Mouse (Mus musculus) small intestine, adult 2 months (tissue): ENCODE data around the gene Gm20388. TPM values are rescaled to one million over a fixed set of nuclear protein-coding genes. Genes with fewer than 3 reads are reported as not detected.

Experiments
- H3K27ac ChIP-seq: fragments of 200-500 bp; 2 replicates; pipeline ENCODE4 v1.5.1; 2012; ENCODE audit warnings: low read depth, low read length, control low read depth, inconsistent platforms; ENCODE audit not compliant: insufficient read depth
- H3K27me3 ChIP-seq: fragments of 200-500 bp; 2 replicates; pipeline ENCODE4 v1.6.1; 2012; ENCODE audit warnings: mild to moderate bottlenecking, moderate library complexity, low read length, inconsistent platforms; ENCODE audit not compliant: control insufficient read depth, insufficient read depth
- H3K36me3 ChIP-seq: fragments of 200-500 bp; 2 replicates; pipeline ENCODE4 v1.6.1; 2012; ENCODE audit warnings: mild to moderate bottlenecking, low read length, control low read depth, inconsistent platforms; ENCODE audit not compliant: control insufficient read depth, insufficient read depth
- H3K4me1 ChIP-seq: fragments of 200-500 bp; 2 replicates; pipeline ENCODE4 v1.6.1; 2012; ENCODE audit warnings: low read length, inconsistent platforms, mixed read lengths; ENCODE audit not compliant: control insufficient read depth, insufficient read depth, insufficient read length
- H3K4me3 ChIP-seq: fragments of 200-500 bp; 2 replicates; pipeline ENCODE4 v1.5.1; 2012; ENCODE audit warnings: low read depth, mild to moderate bottlenecking, control low read depth, inconsistent platforms, low read length, moderate library complexity
- CTCF ChIP-seq: fragments of 200-500 bp; IDR thresholded peaks from 2 replicates; pipeline ENCODE4 v1.5.1; 2012; ENCODE audit warnings: low read depth, mild to moderate bottlenecking, control low read depth, inconsistent platforms, low read length, moderate library complexity, mixed read lengths; ENCODE audit not compliant: insufficient replicate concordance, insufficient read length; ENCODE audit errors: extremely low read depth
- POLR2A ChIP-seq: fragments of 200-500 bp; IDR thresholded peaks from 2 replicates; pipeline ENCODE4 v1.6.1; 2012; ENCODE audit warnings: low read depth, mild to moderate bottlenecking, control low read depth, inconsistent platforms, low read length, moderate library complexity
- WGBS: fragments of 180-500 bp; shearing (Covaris S2); methylation state at CpG from one replicate; pipeline ENCODE4 v1.1.7; 2018; 5-methylcytosine and 5-hydroxymethylcytosine counted together
- polyA plus RNA-seq: library from polyadenylated mRNA; depleted of rRNA; stranded (reverse); fragments of >200 nt; gene quantifications from 2 replicates; pipeline ENCODE4 v1.2.3, GENCODE M21; 2012

Gm20388 gene
- polyA plus RNA-seq, 1 experiment = 37.3 TPM

DNA sequence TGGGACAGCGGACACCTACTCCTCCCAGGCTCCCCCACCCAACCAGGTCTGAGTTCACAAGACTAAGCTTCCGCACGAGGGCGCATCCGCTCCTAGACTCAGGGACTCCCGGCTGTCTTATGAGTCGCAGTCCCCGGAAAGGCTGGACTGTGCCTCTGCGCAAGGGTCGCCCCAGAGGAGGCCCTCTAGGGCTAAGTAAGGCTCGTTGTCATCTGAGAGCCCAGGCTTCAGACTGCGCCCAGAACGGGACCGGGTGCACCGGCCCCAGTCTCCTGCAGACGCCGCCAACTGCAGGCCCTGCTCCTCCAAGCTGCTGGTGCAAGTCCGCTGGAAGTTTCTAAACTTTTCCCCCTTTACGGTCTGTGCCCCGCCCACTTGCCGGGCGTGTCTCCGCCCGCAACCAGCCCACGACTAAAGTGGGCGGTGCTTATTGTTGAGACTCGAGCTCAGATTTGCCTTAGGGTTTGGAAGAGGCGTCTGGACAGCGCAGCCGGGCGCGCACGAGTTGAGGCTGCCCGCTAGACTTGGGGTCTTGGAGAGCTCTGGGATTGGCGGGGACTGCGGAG lies 1214.8 kb downstream of the Gm20388 start:
- Histone ChIP-seq H3K4me1 (peaks cover 3% of the 10 kb centered on the region), H3K4me3 (peak overlapping the region; percentile 52), H3K36me3 (no peaks in the 10 kb centered on the region), H3K27ac (no peak overlapping the region), H3K27me3 (peaks cover 85% of the 10 kb centered on the region)
- 2% methylated on average over 36 of the region's 36 CpGs for WGBS
- TF ChIP-seq CTCF = no peak
- no peak for TF ChIP-seq POLR2A

DNA sequence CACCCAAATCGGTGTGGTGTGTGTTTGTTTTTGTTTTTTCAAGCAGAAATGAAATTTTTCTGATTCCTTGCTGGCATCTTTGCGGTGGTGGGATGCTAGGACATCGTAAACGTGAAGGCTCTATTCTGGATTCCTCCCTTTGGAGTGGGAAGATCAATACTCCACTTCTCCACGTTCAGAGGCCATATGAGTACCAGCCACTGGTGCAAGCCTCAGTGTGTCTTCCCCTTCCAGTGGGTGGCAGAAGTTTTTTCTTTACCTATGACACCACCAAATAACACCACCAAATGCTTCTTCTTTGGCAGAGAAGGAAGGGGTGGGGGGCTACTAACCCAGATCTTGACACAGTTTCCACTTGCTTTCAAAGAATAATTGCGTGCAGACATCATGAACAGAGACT lies 1215.5 kb downstream of the Gm20388 start:
- WGBS = 13% methylated on average over 6 of the region's 6 CpGs
- H3K4me3 ChIP-seq = no peak overlapping the region

DNA sequence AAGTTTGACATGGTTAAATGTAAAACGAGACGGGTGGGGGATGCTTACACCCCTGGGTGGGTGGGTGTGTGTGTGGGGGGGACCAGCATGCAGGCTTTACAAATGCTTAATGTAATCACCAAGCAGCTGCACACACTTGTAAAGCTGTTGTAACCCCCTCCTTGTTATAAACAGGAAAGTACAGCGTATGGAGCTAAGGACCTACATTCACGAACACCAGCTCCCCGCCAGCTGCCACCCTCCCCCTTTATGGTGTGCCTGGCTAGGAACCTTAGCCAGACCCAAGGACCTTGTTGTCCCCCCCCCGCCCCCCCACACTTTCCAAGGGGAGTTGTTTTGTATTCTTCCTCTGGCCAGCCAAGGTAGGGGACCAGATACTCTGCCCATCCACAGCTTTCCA lies 1216.1 kb downstream of the Gm20388 start:
- no peak for TF ChIP-seq POLR2A
- TF ChIP-seq CTCF = no peak
- no peak overlapping the region for H3K4me3 ChIP-seq
- 10% methylated on average over 6 of the region's 6 CpGs for WGBS
- no peak overlapping the region for H3K27ac ChIP-seq
- no peaks in the 10 kb centered on the region for H3K36me3 ChIP-seq
- H3K4me1 ChIP-seq = peaks cover 3% of the 10 kb centered on the region
- peaks cover 73% of the 10 kb centered on the region for H3K27me3 ChIP-seq

More for the DNA sequence above, 1215.5 kb downstream of the Gm20388 start:
- no peak for TF ChIP-seq POLR2A
- no peak for TF ChIP-seq CTCF
- Histone ChIP-seq H3K4me1 (peaks cover 3% of the 10 kb centered on the region), H3K27ac (no peak overlapping the region), H3K27me3 (peaks cover 78% of the 10 kb centered on the region), H3K36me3 (no peaks in the 10 kb centered on the region)

GRCm38 (mm10) chr8:121127291-121127701 lies 1216.7 kb downstream of the Gm20388 start:
- Histone ChIP-seq H3K27ac (no peak overlapping the region), H3K4me1 (peaks cover 3% of the 10 kb centered on the region), H3K27me3 (peaks cover 67% of the 10 kb centered on the region), H3K4me3 (no peak overlapping the region), H3K36me3 (no peaks in the 10 kb centered on the region)
- WGBS = 7% methylated on average over 11 of the region's 11 CpGs
- TF ChIP-seq CTCF (no peak), POLR2A (no peak)

DNA sequence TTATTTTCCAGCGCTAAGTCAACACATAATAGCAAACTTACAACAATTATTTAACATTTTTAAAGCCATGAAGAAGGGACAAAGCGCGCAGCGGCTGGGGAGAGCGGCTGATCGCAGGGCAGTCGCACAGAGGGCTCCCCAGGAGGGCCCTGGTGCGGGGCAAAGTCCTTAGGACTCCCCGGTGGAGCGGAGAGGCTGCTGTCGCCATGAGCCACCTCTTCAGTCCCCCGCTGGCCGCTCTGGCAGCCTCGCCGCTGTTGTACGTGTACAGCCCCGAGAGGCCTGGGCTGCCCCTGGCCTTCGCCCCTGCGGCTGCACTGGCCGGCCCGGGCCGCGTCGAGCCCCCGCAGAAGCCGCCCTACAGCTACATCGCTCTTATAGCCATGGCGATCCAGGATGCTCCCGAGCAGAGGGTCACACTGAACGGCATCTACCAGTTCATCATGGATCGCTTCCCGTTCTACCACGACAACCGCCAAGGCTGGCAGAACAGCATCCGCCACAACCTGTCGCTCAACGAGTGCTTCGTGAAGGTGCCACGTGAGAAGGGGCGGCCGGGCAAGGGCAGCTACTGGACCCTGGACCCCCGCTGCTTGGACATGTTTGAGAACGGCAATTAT lies 1217.2 kb downstream of the Gm20388 start, which contains the start of gene Foxl1:
Gene Foxl1 (plus strand): TSS at position 185 of the 620 bp plus-strand sequence.
- WGBS = 4% methylated on average over 43 of the region's 43 CpGs
- Histone ChIP-seq H3K27ac (no peak within 1 kb of the TSS), H3K27me3 (peaks cover 61% of the 10 kb centered on the region), H3K4me1 (peaks cover 3% of the 10 kb centered on the region), H3K36me3 (no peaks in the 10 kb centered on the region), H3K4me3 (peak within 1 kb of the TSS; percentile 42)
- TF ChIP-seq POLR2A = no peak
- no peak for TF ChIP-seq CTCF

GRCm38 (mm10) chr8:121128531-121129264 lies 1218.1 kb downstream of the Gm20388 start:
- Histone ChIP-seq H3K4me1 (peaks cover 3% of the 10 kb centered on the region), H3K4me3 (peak overlapping the region; percentile 42), H3K27ac (no peak overlapping the region), H3K36me3 (no peaks in the 10 kb centered on the region), H3K27me3 (peaks cover 60% of the 10 kb centered on the region)
- WGBS = 6% methylated on average over 55 of the region's 55 CpGs
- no peak for TF ChIP-seq CTCF
- TF ChIP-seq POLR2A = no peak

DNA sequence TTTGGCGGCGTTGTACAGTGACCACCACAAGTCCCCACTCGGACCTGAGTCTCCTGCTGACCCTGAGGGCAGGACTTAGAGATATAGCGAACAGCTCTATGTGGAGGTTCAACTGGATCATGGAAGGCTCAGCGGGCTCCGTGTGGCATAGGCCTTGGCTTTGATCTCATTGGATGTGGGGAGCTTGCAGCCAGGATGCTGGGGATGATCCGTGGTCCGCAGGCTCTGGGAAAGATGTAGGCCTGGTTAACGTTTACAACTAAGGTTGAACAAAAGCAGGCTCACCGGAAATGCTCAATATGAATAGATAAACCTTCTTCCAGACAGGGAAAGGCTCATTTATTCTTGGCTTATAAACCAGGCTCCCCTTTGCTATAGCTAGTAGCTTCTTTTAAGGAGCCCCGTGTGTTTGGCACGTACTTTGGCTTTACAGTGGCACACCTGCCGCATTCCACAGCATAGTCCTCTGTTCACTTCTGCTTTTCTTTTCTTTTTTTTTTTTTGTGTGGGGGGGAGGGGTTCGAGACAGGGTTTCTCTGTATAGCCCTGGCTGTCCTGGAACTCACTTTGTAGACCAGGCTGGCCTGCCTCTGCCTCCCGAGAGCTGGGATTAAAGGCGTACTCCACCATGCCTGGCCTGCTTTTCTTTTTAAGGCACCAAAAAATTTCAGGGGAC lies 1218.8 kb downstream of the Gm20388 start:
- peaks cover 56% of the 10 kb centered on the region for H3K27me3 ChIP-seq
- no peak overlapping the region for H3K27ac ChIP-seq
- TF ChIP-seq POLR2A (no peak), CTCF (no peak)
- peak overlapping the region; percentile 42 for H3K4me3 ChIP-seq
- no peaks in the 10 kb centered on the region for H3K36me3 ChIP-seq
- WGBS = 24% methylated on average over 16 of the region's 16 CpGs
- H3K4me1 ChIP-seq = peaks cover 3% of the 10 kb centered on the region
